Mouse (Mus musculus) adrenal gland, adult 2 months (tissue): Measurements from ENCODE around the gene Tnfrsf13c. TPM values are rescaled to one million over a fixed set of nuclear protein-coding genes. Genes with fewer than 3 reads are reported as not detected.
A peak's percentile ranks its signal among the peaks of the same experiment; 100 is the strongest.

Experiments
- DNase-seq: peaks from one replicate; pipeline ENCODE4 v3.0.0; 2021
- polyA plus RNA-seq: library from polyadenylated mRNA; depleted of rRNA; stranded (reverse); fragments of >200 nt; gene quantifications from 2 replicates; pipeline ENCODE4 v1.2.3, GENCODE M21; 2012
- total RNA-seq, 2 experiments: library from RNA; stranded (reverse); gene quantifications; 2 replicates each; pipeline ENCODE4 v1.2.3; 2021

Gene Tnfrsf13c
- total and polyA plus RNA-seq, 3 experiments: 0.08 TPM; not detected in 2

DNA sequence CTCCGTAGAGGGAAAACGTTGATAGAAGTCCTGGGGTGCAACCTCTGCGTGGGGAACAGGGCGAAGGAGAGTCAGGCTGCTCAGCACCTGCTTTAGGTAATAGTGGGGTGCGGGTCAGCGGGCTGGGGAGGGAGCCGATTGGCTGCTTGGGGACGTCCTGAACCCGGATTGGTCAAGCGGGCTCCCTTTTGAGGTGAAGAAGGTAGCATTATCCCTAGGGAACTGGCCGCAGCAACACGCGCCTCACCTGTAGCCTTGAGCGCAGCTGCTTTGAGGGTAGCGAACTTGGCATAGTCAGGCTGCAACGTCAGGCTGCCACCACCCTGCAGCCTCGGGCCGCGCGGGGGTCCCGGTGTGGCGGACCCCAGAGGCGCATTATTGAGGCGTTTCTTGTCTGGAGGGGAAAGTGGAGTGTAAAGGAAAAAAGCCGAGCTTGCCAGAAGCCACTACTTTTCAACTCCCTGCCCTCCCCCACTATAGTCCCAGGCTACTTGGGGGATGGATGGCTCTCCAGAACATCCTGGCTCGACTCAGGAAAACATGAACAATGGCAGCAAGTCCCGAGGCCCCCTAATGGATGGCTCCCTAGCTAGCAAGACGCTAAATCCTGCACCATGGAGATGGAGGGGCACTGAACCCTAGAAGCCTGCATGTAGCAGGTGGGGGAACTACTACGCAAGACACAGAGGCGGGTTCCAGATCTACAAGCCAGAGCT is 16.5 kb downstream of the Tnfrsf13c start:
- DNase-seq: no peak

- no peak for DNase-seq
These were observed 17.1 kb downstream of the Tnfrsf13c start for GRCm38 (mm10) chr15:82207105-82207459.

- DNase-seq: peak; percentile 60
These were observed 17.6 kb downstream of the Tnfrsf13c start for GRCm38 (mm10) chr15:82206365-82207104.

DNA sequence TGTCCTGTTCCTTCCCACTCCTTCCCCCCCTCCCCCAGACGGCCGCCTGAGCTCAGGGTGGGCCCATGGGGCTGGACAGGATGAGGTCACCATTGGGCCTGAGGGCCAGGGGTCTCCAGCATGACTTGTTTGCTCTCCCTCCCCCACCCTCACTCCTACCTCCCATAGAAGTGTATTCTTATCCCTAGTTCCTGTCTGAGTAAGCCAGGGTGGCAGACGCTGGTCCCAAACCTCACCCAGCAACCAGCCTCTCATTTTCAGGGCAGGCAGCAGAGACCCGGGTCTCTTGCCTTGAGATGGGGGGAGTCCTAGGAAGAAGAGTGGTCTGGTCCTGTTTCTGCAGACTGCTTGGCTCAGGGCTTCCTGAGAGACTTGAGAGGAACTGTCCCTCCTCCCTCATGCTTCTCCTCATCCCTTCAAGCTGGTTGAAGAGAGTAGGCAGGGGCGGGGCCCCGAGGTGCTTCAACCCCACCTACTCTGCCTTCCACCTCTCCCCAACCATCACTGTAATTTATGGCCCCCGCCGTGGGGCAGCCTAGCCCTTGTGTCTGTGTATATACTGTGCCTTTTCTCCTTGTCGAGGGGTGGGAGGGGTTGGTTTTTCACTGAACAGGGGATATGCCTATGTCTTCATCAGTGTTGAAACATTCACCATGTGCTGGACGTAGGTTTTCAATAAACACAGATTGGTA is 19.3 kb downstream of the Tnfrsf13c start:
- DNase-seq: no peak

GRCm38 (mm10) chr15:82203611-82204351 is 20.4 kb downstream of the Tnfrsf13c start:
- no peak for DNase-seq

GRCm38 (mm10) chr15:82203090-82203489 is 21.1 kb downstream of the Tnfrsf13c start:
- no peak for DNase-seq

DNA sequence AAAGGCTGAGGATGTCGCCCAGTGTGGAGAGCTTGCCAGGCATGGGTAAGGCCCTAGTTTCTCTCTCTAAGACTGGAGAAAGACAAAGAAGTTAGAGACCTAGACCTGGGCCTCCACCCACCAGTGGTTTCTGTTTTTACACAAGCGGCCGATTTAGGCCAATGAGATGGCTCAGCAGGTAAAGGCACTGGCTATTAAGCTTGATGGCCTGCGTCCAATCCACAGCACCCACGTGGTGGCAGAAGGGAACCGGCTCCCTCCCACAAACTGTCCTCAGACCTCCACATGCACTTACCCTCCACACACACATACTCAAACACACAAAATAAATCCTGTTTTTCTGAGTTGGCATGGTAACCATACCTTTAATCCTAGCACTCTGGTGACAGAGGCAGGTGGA is 22.1 kb downstream of the Tnfrsf13c start:
- no peak for DNase-seq

DNA sequence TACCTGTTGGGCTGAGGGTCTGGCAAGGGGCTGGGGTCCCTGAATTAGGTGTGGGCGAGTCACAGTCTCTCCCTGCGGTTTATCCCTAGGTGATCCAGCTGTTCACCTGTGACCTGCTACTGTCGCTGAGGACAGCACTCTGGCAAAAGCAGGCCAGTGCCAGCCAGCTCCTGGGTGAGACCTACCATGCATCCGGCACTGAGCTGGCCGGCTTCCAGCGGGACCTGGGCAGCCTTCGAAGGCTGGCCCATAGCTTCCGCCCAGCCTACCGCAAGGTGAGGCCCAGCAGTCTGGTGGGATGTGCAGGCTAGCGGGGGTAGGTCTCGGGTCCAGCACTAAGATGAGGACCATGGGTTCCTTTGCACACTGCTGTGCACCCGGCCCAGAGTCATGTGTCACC is 24.6 kb downstream of the Tnfrsf13c start:
- no peak for DNase-seq

DNA sequence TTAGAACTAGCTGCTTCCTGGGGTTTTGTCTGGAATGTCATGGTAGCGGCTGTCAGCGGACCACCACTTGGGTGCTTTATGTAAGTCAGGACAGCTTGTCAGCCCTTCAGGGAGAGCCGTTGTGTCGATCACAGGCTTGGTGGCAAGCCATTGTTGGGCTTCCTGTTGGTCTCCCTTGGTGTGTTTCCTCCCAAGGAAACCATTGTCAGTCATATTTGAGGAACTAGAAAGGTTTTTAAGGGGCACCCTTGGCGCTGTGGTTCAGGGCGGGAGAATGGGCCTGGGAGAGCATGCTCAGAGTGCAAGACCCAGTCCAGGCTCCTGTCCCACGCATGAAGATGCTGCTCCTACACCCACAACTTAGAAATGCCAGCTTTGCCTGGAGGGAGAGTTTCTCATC is 25.8 kb downstream of the Tnfrsf13c start:
- DNase-seq: no peak

DNA sequence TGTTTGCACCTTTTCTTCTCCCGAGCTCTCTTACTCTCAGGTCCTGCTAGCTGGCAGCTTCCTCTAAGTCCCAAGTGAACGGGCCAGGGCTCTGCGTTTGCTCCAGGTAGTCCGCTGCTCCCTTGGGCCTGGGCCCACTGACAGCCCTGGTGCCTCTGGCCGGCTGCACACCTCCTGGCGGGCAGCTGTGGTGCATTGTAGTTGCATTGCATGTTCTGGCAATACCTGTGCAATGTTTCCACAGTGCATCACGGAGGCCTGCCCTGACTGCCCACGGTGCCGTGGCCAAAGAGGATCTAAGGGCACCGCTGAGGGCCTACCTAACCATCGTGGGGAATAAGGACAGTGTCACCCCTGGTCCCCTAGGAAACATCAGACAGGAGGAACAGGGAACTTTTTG is 26.2 kb downstream of the Tnfrsf13c start:
- DNase-seq: no peak

DNA sequence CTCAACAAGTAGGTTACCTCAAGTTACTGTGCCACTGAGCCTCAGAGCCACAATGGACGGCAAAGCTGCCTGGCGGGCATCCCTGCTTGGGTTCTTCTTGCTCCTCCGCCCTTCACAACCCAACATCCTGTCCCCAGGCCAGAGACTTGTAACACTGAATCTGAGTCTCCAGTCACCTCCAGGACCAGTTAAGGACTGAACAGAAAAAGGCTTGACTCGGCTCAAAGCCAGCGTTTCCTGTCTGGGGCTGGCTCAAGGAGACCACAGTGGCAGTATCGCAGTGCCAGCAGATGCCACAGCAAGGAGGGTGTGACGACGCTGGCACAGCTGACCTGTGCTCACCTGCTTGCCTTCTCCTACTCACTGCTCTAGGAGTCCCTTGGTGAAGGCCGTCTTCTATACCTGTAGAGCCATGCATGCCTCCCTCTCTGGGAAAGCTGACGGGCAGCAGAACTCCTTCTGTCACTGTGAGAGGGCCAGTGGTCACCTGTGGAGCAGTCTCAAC is 26.9 kb downstream of the Tnfrsf13c start:
- DNase-seq: no peak

- DNase-seq: no peak
These were observed 27.9 kb downstream of the Tnfrsf13c start for GRCm38 (mm10) chr15:82196300-82196699.

DNA sequence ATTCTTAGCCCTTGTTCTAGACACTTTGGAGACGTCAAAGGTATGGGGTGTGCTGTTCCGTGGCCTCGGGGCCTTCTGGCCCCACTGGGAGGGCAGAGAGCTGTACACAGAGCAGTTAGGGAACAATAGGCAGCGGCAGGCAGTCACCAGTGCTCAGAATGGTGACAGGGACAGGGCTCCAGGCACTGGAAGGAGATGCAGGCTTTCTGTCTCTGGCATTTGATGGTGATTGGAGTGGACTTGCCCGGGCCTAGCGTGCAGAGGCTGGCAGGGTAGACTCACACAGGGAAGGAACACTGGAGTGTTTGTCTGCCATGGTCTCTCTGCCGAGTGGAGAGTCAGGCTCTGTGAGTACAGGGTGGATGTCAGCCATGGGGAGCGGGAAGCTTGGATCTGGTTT is 31.6 kb downstream of the Tnfrsf13c start:
- DNase-seq: no peak

- DNase-seq: peak; percentile 28
These were observed 35.5 kb downstream of the Tnfrsf13c start for GRCm38 (mm10) chr15:82188481-82189240.

DNA sequence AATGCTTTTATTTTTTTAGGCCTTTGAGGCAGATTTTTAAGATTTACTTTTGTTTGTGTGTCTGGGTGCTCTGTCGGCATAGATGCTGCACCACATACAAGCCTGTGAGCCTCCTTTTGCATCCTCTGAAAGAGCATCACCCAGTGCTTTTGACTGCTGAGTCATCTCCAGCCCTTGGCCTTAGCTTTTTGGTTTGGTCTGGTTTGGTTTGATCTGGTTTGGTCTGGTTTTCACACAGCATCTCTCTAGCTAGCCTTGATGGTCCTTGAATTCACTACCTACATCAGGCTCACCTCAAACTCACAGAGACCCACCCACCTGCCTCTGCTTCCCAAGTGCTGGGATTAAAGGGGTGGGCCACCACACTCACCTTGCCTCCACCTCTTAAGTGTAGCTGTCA is 36.2 kb downstream of the Tnfrsf13c start:
- DNase-seq: no peak

GRCm38 (mm10) chr15:82187401-82187800 is 36.8 kb downstream of the Tnfrsf13c start:
- no peak for DNase-seq

DNA sequence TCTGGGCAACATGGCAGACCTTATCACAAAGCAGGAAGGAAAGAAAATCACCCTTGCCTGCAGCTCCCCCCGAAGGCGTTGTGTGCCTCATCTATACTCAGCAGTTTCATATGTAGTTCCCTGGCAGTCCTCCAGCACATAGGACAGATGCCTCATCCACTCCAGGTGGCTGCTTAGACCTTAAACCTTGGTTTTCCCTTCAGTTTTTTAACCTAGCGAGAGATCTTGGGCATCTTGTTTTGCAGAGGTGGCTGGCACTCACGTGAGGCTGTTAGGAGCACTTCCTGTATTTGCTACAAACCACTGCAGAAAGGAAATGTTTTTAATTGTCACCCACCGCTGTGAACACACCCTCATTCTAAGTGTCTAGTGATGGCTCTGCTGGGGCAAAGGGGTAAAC is 37.2 kb downstream of the Tnfrsf13c start:
- DNase-seq: no peak

DNA sequence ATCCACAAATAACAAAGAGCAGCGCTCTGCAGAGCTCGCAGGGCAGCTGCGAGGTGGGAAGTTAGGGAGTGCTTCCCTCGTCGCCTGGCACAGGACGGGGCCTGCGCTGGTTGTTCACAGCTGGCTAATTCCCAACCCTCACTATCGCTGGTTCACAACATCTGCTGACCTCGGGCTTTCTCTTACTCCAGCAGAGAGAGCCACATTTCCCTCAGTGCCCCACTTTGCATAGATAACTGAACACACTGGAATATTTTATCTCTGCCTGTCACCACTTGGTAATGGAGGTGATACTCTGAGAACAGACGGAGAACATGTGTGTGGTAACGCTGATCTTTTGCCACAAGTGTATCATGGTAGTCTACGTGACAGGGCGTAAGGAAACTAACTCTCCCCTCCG is 38.0 kb downstream of the Tnfrsf13c start:
- DNase-seq: no peak

- no peak for DNase-seq
These were observed 38.9 kb downstream of the Tnfrsf13c start for GRCm38 (mm10) chr15:82185062-82185783.

- DNase-seq: no peak
These were observed 39.5 kb downstream of the Tnfrsf13c start for GRCm38 (mm10) chr15:82184656-82185055.

DNA sequence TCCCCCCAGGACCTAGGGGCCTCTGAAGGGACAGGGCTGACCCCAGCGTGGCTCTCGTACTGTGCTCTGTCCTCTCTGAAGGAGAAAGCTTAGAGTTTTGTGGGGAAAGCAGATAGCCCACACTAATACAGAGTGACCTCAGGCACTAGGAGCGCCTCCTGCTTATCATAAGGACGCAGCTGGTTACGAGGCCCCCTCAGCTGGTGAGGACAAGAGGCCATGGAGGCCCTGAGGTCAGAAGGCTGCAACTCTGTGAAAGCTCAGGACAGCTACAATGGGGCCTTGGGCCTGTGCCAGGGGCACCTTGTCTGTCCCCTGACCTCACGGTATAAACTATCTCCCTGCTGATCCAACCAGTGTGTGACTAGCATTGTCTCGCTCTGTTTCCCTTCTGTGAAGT is 40.0 kb downstream of the Tnfrsf13c start:
- no peak for DNase-seq
